Mouse (Mus musculus) MEL (cell line): ENCODE measurements around the gene Lingo1. TPM values are rescaled to one million over a fixed set of nuclear protein-coding genes. Genes with fewer than 3 reads are reported as not detected.

Experiments
- DNase-seq: peaks from one replicate; pipeline ENCODE4 v3.0.0; 2011; ENCODE audit warnings: low read depth, low spot score
- H3K27ac ChIP-seq: 2 replicates; pipeline ENCODE4 v1.5.1; 2012; ENCODE audit warnings: low read depth, mild to moderate bottlenecking, control low read depth, low read length, moderate library complexity; ENCODE audit not compliant: control insufficient read depth
- H3K27me3 ChIP-seq, 2 experiments: fragments of 150-350 bp in 1 of 2; sonication (generic) in 1 of 2; 2 replicates each; pipeline ENCODE4 v1.6.1; 2012; ENCODE audit warnings: low read length in 2 of 2, mild to moderate bottlenecking in 2 of 2, improper control_type of control experiment in 1 of 2, moderate library complexity in 1 of 2; ENCODE audit not compliant: insufficient read depth in 2 of 2, control insufficient read depth in 1 of 2
- H3K36me3 ChIP-seq, 2 experiments: 2 replicates each; pipeline ENCODE4 v1.6.1; 2012 to 2014; ENCODE audit warnings: low read length in 2 of 2, improper control_type of control experiment in 1 of 2, inconsistent platforms in 1 of 2, mild to moderate bottlenecking in 1 of 2; ENCODE audit not compliant: insufficient read depth in 2 of 2, control insufficient read depth in 1 of 2
- H3K4me1 ChIP-seq, 2 experiments: fragments of 150-350 bp in 1 of 2; sonication (generic) in 1 of 2; 2 replicates each; pipeline ENCODE4 v1.6.1; 2012; ENCODE audit warnings: low read length in 2 of 2, improper control_type of control experiment in 1 of 2, mild to moderate bottlenecking in 1 of 2; ENCODE audit not compliant: insufficient read depth in 2 of 2, control insufficient read depth in 1 of 2
- H3K4me3 ChIP-seq, 2 experiments: fragments of 150-350 bp in 1 of 2; sonication (generic) in 1 of 2; 2 replicates each; pipeline ENCODE4 v1.5.1; 2012; ENCODE audit warnings: low read depth in 2 of 2, low read length in 2 of 2, mild to moderate bottlenecking in 2 of 2, moderate library complexity in 2 of 2, control low read depth in 1 of 2, improper control_type of control experiment in 1 of 2; ENCODE audit not compliant: control insufficient read depth in 1 of 2, insufficient read depth in 1 of 2
- H3K79me2 ChIP-seq: 2 replicates; pipeline ENCODE4 v1.6.1; 2012; ENCODE audit warnings: mild to moderate bottlenecking, low read length, moderate library complexity; ENCODE audit not compliant: control insufficient read depth, poor library complexity, insufficient read depth
- H3K9ac ChIP-seq: 2 replicates; pipeline ENCODE4 v1.6.1; 2012; ENCODE audit warnings: low read depth, mild to moderate bottlenecking, control low read depth, low read length, moderate library complexity; ENCODE audit not compliant: control insufficient read depth, poor library complexity, severe bottlenecking
- H3K9me3 ChIP-seq: fragments of 150-350 bp; sonication (generic); replicated peaks from 2 replicates; pipeline ENCODE4 v1.6.1; 2012; ENCODE audit warnings: mild to moderate bottlenecking, low read length, improper control_type of control experiment, moderate library complexity; ENCODE audit not compliant: insufficient read depth
- CHD1 ChIP-seq: IDR thresholded peaks from 2 replicates; pipeline ENCODE4 v1.6.1; 2012; ENCODE audit warnings: low read depth, mild to moderate bottlenecking, inconsistent platforms, low read length, improper control_type of control experiment
- CHD2 ChIP-seq: IDR thresholded peaks from 2 replicates; pipeline ENCODE4 v1.6.1; 2011; ENCODE audit warnings: low read length, improper control_type of control experiment
- E2F4 ChIP-seq: IDR thresholded peaks from 2 replicates; pipeline ENCODE4 v1.6.1; 2011; ENCODE audit warnings: low read depth, low read length, improper control_type of control experiment, borderline replicate concordance
- ELF1 ChIP-seq: IDR thresholded peaks from 2 replicates; pipeline ENCODE4 v1.6.1; 2014; ENCODE audit warnings: low read depth, mild to moderate bottlenecking, inconsistent platforms, low read length, improper control_type of control experiment, moderate library complexity
- EP300 ChIP-seq, 2 experiments: IDR thresholded peaks; 2 replicates each; pipeline ENCODE4 v1.6.1; 2011; ENCODE audit warnings: improper control_type of control experiment in 2 of 2, low read length in 2 of 2, low read depth in 1 of 2, mild to moderate bottlenecking in 1 of 2
- HCFC1 ChIP-seq: IDR thresholded peaks from 2 replicates; pipeline ENCODE4 v1.6.1; 2012; ENCODE audit warnings: low read depth, mild to moderate bottlenecking, inconsistent platforms, low read length, improper control_type of control experiment, moderate library complexity
- KAT2A ChIP-seq: conservative IDR thresholded peaks from 2 replicates; pipeline ENCODE4 v1.6.1; 2012; ENCODE audit warnings: low read depth, low read length, improper control_type of control experiment, inconsistent platforms
- MAFK ChIP-seq: IDR thresholded peaks from 2 replicates; pipeline ENCODE4 v1.6.1; 2011; ENCODE audit warnings: low read depth, mild to moderate bottlenecking, low read length, improper control_type of control experiment, borderline replicate concordance
- MAX ChIP-seq: IDR thresholded peaks from 2 replicates; pipeline ENCODE4 v1.6.1; 2011; ENCODE audit warnings: low read length, improper control_type of control experiment
- MXI1 ChIP-seq: IDR thresholded peaks from 2 replicates; pipeline ENCODE4 v1.6.1; 2011; ENCODE audit warnings: mild to moderate bottlenecking, low read depth, low read length, improper control_type of control experiment
- MYB ChIP-seq: IDR thresholded peaks from 2 replicates; pipeline ENCODE4 v1.6.1; 2011; ENCODE audit warnings: mild to moderate bottlenecking, low read depth, low read length, improper control_type of control experiment
- POLR2AphosphoS2 ChIP-seq: IDR thresholded peaks from 2 replicates; pipeline ENCODE4 v1.6.1; 2011; ENCODE audit warnings: low read length, improper control_type of control experiment
- POLR2AphosphoS5 ChIP-seq: IDR thresholded peaks from 2 replicates; pipeline ENCODE4 v1.6.1; 2012; ENCODE audit warnings: low read depth, borderline replicate concordance, mild to moderate bottlenecking, inconsistent platforms, low read length, moderate library complexity, mixed read lengths
- RCOR1 ChIP-seq: IDR thresholded peaks from 2 replicates; pipeline ENCODE4 v1.6.1; 2012; ENCODE audit warnings: low read depth, mild to moderate bottlenecking, inconsistent platforms, low read length, improper control_type of control experiment
- SMC3 ChIP-seq: IDR thresholded peaks from 2 replicates; pipeline ENCODE4 v1.6.1; 2011; ENCODE audit warnings: low read depth, low read length, improper control_type of control experiment
- UBTF ChIP-seq: IDR thresholded peaks from 2 replicates; pipeline ENCODE4 v1.6.1; 2012; ENCODE audit warnings: low read depth, mild to moderate bottlenecking, inconsistent platforms, low read length, improper control_type of control experiment, moderate library complexity, borderline replicate concordance; ENCODE audit not compliant: insufficient read depth
- USF1 ChIP-seq: IDR thresholded peaks from 2 replicates; pipeline ENCODE4 v1.6.1; 2014; ENCODE audit warnings: low read depth, mild to moderate bottlenecking, inconsistent platforms, low read length, improper control_type of control experiment, moderate library complexity
- USF2 ChIP-seq, 2 experiments: IDR thresholded peaks; 2 replicates each; pipeline ENCODE4 v1.6.1; 2011 to 2012; ENCODE audit warnings: improper control_type of control experiment in 2 of 2, low read length in 2 of 2, borderline replicate concordance in 1 of 2, inconsistent platforms in 1 of 2, low read depth in 1 of 2, mild to moderate bottlenecking in 1 of 2; ENCODE audit not compliant: insufficient read depth in 1 of 2
- ZKSCAN1 ChIP-seq: IDR thresholded peaks from 2 replicates; pipeline ENCODE4 v1.6.1; 2012; ENCODE audit warnings: low read depth, mild to moderate bottlenecking, inconsistent platforms, low read length, improper control_type of control experiment, moderate library complexity
- ZMIZ1 ChIP-seq: IDR thresholded peaks from 2 replicates; pipeline ENCODE4 v1.6.1; 2012; ENCODE audit warnings: low read depth, mild to moderate bottlenecking, inconsistent platforms, low read length, improper control_type of control experiment, moderate library complexity
- ZNF384 ChIP-seq: IDR thresholded peaks from 2 replicates; pipeline ENCODE4 v1.6.1; 2012; ENCODE audit warnings: low read depth, mild to moderate bottlenecking, inconsistent platforms, low read length, improper control_type of control experiment
- polyA plus RNA-seq, 2 experiments: library from polyadenylated mRNA; stranded (reverse) in 1 of 2; unstranded in 1 of 2; fragments of >175 nt in 1 of 2; fragments of >200 nt in 1 of 2; gene quantifications; 2 replicates each; pipeline versions ENCODE4 v1.2.1 to v1.2.4; 2012; ENCODE audit warnings: low replicate concordance in 2 of 2, low read depth in 1 of 2; ENCODE audit not compliant: insufficient read length in 2 of 2, insufficient read depth in 1 of 2, missing spikeins in 1 of 2
- total RNA-seq: library from RNA; depleted of rRNA; stranded (reverse); fragments of 300-350 nt; gene quantifications from 2 replicates; pipeline ENCODE4 v1.2.3, GENCODE M21; 2012

Lingo1 gene
- total and polyA plus RNA-seq, 3 experiments: not detected

DNA sequence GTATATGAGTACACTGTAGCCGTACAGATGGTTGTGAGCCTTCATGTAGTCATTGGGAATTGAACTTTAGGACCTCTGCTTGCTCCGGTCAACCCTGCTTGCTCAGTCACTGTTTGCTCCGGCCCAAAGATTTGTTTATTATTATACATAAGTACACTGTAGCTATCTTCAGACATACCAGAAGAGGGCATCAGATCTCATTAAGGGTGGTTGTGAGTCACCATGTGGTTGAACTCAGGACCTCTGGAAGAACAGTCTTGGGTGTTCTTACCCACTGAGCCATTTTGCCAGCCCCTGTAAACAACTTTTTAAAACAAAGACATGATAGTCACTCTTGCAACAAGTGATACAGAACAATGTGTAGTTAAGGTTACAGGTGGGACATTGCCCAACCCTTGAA lies 35.6 kb upstream of the Lingo1 start:
- H3K79me2 ChIP-seq: no peaks in the 10 kb centered on the region
- H3K9ac ChIP-seq: no peak overlapping the region
- H3K9me3 ChIP-seq: no peaks in the 10 kb centered on the region
- peaks cover 0 to 8% of the 10 kb centered on the region in 2 experiments; a peak in 3 of 4 replicates for H3K27me3 ChIP-seq
- no peak overlapping the region for H3K4me3 ChIP-seq
- DNase-seq: no peak
- no peaks in the 10 kb centered on the region for H3K36me3 ChIP-seq
- no peak overlapping the region for H3K27ac ChIP-seq
- TF ChIP-seq POLR2AphosphoS2: no peak
- TF ChIP-seq SMC3: 0 out of 2 replicates have a peak, but pooled peaks have one; percentile 13
- H3K4me1 ChIP-seq: peaks cover 0 to 4% of the 10 kb centered on the region in 2 experiments; a peak in 2 of 4 replicates

GRCm38 (mm10) chr9:56830162-56830561 lies 33.9 kb upstream of the Lingo1 start:
- H3K9ac ChIP-seq: no peak overlapping the region
- H3K36me3 ChIP-seq: no peaks in the 10 kb centered on the region
- no peaks in the 10 kb centered on the region for H3K79me2 ChIP-seq
- no peak overlapping the region for H3K27ac ChIP-seq
- no peaks in the 10 kb centered on the region for H3K9me3 ChIP-seq
- TF ChIP-seq USF2 (IDR thresholded peaks at IDR 0.05; ENCODE audit: borderline replicate concordance in 1 of 2, insufficient read depth in 1 of 2, low read depth in 1 of 2, low read length in 2 of 2) (no peak), POLR2AphosphoS5 (no peak), ZNF384 (no peak), CHD2 (no peak), EP300 (IDR thresholded peaks at IDR 0.05; ENCODE audit: low read depth in 1 of 2, low read length in 2 of 2) (no peak), HCFC1 (no peak), MXI1 (no peak), USF1 (no peak), RCOR1 (no peak), ZKSCAN1 (no peak)
- no peak for DNase-seq
- no peak overlapping the region for H3K4me3 ChIP-seq
- H3K27me3 ChIP-seq: peaks cover 0 to 11% of the 10 kb centered on the region in 2 experiments; a peak in 3 of 4 replicates
- 0 out of 4 replicates have a peak, but pooled peaks cover 0 to 1% of the 10 kb centered on the region in 2 experiments for H3K4me1 ChIP-seq

GRCm38 (mm10) chr9:56828841-56829240 lies 32.6 kb upstream of the Lingo1 start:
- no peak overlapping the region for H3K27ac ChIP-seq
- no peak for DNase-seq
- no peak for TF ChIP-seq USF1
- no peak for TF ChIP-seq POLR2AphosphoS2
- no peak for TF ChIP-seq SMC3
- no peak for TF ChIP-seq MXI1
- no peak for TF ChIP-seq E2F4
- TF ChIP-seq ELF1: no peak
- TF ChIP-seq MAX: no peak
- TF ChIP-seq HCFC1: no peak
- TF ChIP-seq UBTF: no peak
- TF ChIP-seq MYB: no peak
- no peak for TF ChIP-seq KAT2A
- TF ChIP-seq CHD1: no peak
- no peak for TF ChIP-seq POLR2AphosphoS5
- no peak for TF ChIP-seq ZMIZ1
- TF ChIP-seq MAFK: no peak
- TF ChIP-seq, all 39 proteins: peak for 0
- H3K27me3 ChIP-seq: peaks cover 0 to 11% of the 10 kb centered on the region in 2 experiments; a peak in 3 of 4 replicates
- H3K79me2 ChIP-seq: no peaks in the 10 kb centered on the region
- H3K9me3 ChIP-seq: no peaks in the 10 kb centered on the region
- H3K4me1 ChIP-seq: no peaks in the 10 kb centered on the region
- H3K36me3 ChIP-seq: no peaks in the 10 kb centered on the region
- no peak overlapping the region for H3K9ac ChIP-seq
- H3K4me3 ChIP-seq: no peak overlapping the region
